Mouse (Mus musculus) hindbrain, embryonic 10.5 days (tissue): ENCODE data around the gene March10. TPM values are rescaled to one million over a fixed set of nuclear protein-coding genes. Genes with fewer than 3 reads are reported as not detected.

ENCODE experiments used
- DNase-seq: peaks from one replicate; pipeline ENCODE4 v3.0.0-alpha.2; 2017; ENCODE audit warnings: low spot score
- H3K27ac ChIP-seq: fragments of 300-500 bp; sonication (generic); 2 replicates; pipeline ENCODE4 v1.5.1; 2016; ENCODE audit warnings: mild to moderate bottlenecking, moderate library complexity
- H3K27me3 ChIP-seq: fragments of 300-500 bp; sonication (generic); 2 replicates; pipeline ENCODE4 v1.6.1; 2016; ENCODE audit warnings: mild to moderate bottlenecking; ENCODE audit not compliant: poor library complexity, insufficient read depth, severe bottlenecking
- H3K36me3 ChIP-seq: fragments of 300-500 bp; sonication (generic); 2 replicates; pipeline ENCODE4 v1.6.1; 2016; ENCODE audit warnings: mild to moderate bottlenecking, moderate library complexity
- H3K4me1 ChIP-seq: fragments of 300-500 bp; sonication (generic); replicated peaks from 2 replicates; pipeline ENCODE4 v1.6.1; 2016; ENCODE audit warnings: mild to moderate bottlenecking
- H3K4me3 ChIP-seq: fragments of 300-500 bp; sonication (generic); 2 replicates; pipeline ENCODE4 v1.5.1; 2016; ENCODE audit warnings: mild to moderate bottlenecking, moderate library complexity
- H3K9me3 ChIP-seq: fragments of 300-500 bp; sonication (generic); 2 replicates; pipeline ENCODE4 v1.6.1; 2016; ENCODE audit warnings: mild to moderate bottlenecking, moderate library complexity
- WGBS: fragments of 180-500 bp; shearing (Covaris S2); methylation state at CpG from one replicate; pipeline ENCODE4 v1.1.7; 2016; 5-methylcytosine and 5-hydroxymethylcytosine counted together
- polyA plus RNA-seq: library from polyadenylated mRNA; unstranded; fragments of >200 nt; fragmentation: Nextera tagmentation; extraction: Ambion mirVana; gene quantifications from 2 replicates; pipeline ENCODE4 v1.2.1, GENCODE M21; 2016

The March10 gene
- 0.39 and 0.41 TPM in 2 replicates for polyA plus RNA-seq

GRCm38 (mm10) chr11:105456497-105456907 is at the start of gene March10:
Gene March10 (minus strand): TSS chr11:105456735.
- WGBS, result under 1% methylated on average over 35 of the region's 35 CpGs

GRCm38 (mm10) chr11:105506322-105506721 is 49.8 kb upstream of the March10 start:
- peaks cover 38% of the 10 kb centered on the region for H3K27me3 ChIP-seq
- WGBS, result 77% methylated on average over 11 of the region's 11 CpGs
- peaks cover 66% of the 10 kb centered on the region for H3K4me1 ChIP-seq
- peak overlapping the region; percentile 85 for H3K27ac ChIP-seq
- H3K9me3 ChIP-seq, result no peaks in the 10 kb centered on the region
- DNase-seq, result no peak
- no peaks in the 10 kb centered on the region for H3K36me3 ChIP-seq
- H3K4me3 ChIP-seq, result no peak overlapping the region

More at GRCm38 (mm10) chr11:105456497-105456907, at the start of gene March10:
- Histone ChIP-seq H3K27me3 (peaks cover 15% of the 10 kb centered on the region; the same call in 1 of the 2 replicates), H3K4me3 (peak within 1 kb of the TSS; percentile 65), H3K9me3 (no peaks in the 10 kb centered on the region), H3K4me1 (peaks cover 27% of the 10 kb centered on the region), H3K36me3 (no peaks in the 10 kb centered on the region), H3K27ac (peak within 1 kb of the TSS; percentile 86)
- DNase-seq, result peak; percentile 73

- WGBS, result 72% methylated on average over 3 of the region's 3 CpGs
- Histone ChIP-seq H3K27ac (no peak overlapping the region), H3K9me3 (no peaks in the 10 kb centered on the region), H3K4me3 (no peak overlapping the region), H3K4me1 (peaks cover 57% of the 10 kb centered on the region), H3K27me3 (peaks cover 39% of the 10 kb centered on the region), H3K36me3 (no peaks in the 10 kb centered on the region)
- DNase-seq, result no peak
Measured at GRCm38 (mm10) chr11:105505038-105505437, 48.5 kb upstream of the March10 start.

GRCm38 (mm10) chr11:105502311-105502710 is 45.8 kb upstream of the March10 start:
- no peak overlapping the region for H3K4me3 ChIP-seq
- H3K27ac ChIP-seq, result no peak overlapping the region
- no peak for DNase-seq
- H3K27me3 ChIP-seq, result peaks cover 40% of the 10 kb centered on the region
- H3K4me1 ChIP-seq, result peaks cover 47% of the 10 kb centered on the region
- no peaks in the 10 kb centered on the region for H3K9me3 ChIP-seq
- WGBS, result 89% methylated on average over 4 of the region's 4 CpGs
- H3K36me3 ChIP-seq, result no peaks in the 10 kb centered on the region

- peaks cover 20% of the 10 kb centered on the region for H3K27me3 ChIP-seq
- no peaks in the 10 kb centered on the region for H3K36me3 ChIP-seq
- 83% methylated on average over 6 of the region's 6 CpGs for WGBS
- H3K27ac ChIP-seq, result 0 out of 2 replicates have a peak overlapping the region, but pooled peaks have one; percentile 35
- peaks cover 43% of the 10 kb centered on the region for H3K4me1 ChIP-seq
- no peak overlapping the region for H3K4me3 ChIP-seq
- DNase-seq, result no peak
- H3K9me3 ChIP-seq, result no peaks in the 10 kb centered on the region
Measured at GRCm38 (mm10) chr11:105497505-105497904, 41.0 kb upstream of the March10 start.

- no peaks in the 10 kb centered on the region for H3K9me3 ChIP-seq
- H3K27ac ChIP-seq, result no peak overlapping the region
- peaks cover 16% of the 10 kb centered on the region for H3K27me3 ChIP-seq
- no peaks in the 10 kb centered on the region for H3K36me3 ChIP-seq
- peaks cover 43% of the 10 kb centered on the region for H3K4me1 ChIP-seq
- H3K4me3 ChIP-seq, result no peak overlapping the region
- WGBS, result 59% methylated on average over 7 of the region's 7 CpGs
- DNase-seq, result no peak
Measured at GRCm38 (mm10) chr11:105496665-105497064, 40.1 kb upstream of the March10 start.

GRCm38 (mm10) chr11:105495591-105496270 is 39.2 kb upstream of the March10 start:
- 75% methylated on average over 18 of the region's 18 CpGs for WGBS
- peaks cover 14% of the 10 kb centered on the region for H3K27me3 ChIP-seq
- no peak for DNase-seq
- no peaks in the 10 kb centered on the region for H3K9me3 ChIP-seq
- H3K4me3 ChIP-seq, result no peak overlapping the region
- H3K27ac ChIP-seq, result no peak overlapping the region
- no peaks in the 10 kb centered on the region for H3K36me3 ChIP-seq
- H3K4me1 ChIP-seq, result peaks cover 43% of the 10 kb centered on the region

- Histone ChIP-seq H3K27ac (no peak overlapping the region), H3K4me3 (no peak overlapping the region), H3K9me3 (no peaks in the 10 kb centered on the region), H3K27me3 (peaks cover 6% of the 10 kb centered on the region; the same call in 1 of the 2 replicates), H3K36me3 (no peaks in the 10 kb centered on the region), H3K4me1 (peaks cover 43% of the 10 kb centered on the region)
- DNase-seq, result no peak
- 88% methylated on average over 6 of the region's 6 CpGs for WGBS
Measured at GRCm38 (mm10) chr11:105494786-105495369, 38.3 kb upstream of the March10 start.

- WGBS, result 86% methylated on average over 4 of the region's 4 CpGs
- DNase-seq, result no peak
- Histone ChIP-seq H3K4me3 (no peak overlapping the region), H3K27me3 (peaks cover 5% of the 10 kb centered on the region; the same call in 1 of the 2 replicates), H3K36me3 (no peaks in the 10 kb centered on the region), H3K9me3 (no peaks in the 10 kb centered on the region), H3K27ac (no peak overlapping the region), H3K4me1 (peaks cover 32% of the 10 kb centered on the region)
Measured at GRCm38 (mm10) chr11:105492392-105492791, 35.9 kb upstream of the March10 start.

- no peak overlapping the region for H3K27ac ChIP-seq
- 61% methylated on average over 5 of the region's 5 CpGs for WGBS
- no peak overlapping the region for H3K4me3 ChIP-seq
- H3K9me3 ChIP-seq, result no peaks in the 10 kb centered on the region
- H3K27me3 ChIP-seq, result no peaks in the 10 kb centered on the region
- H3K4me1 ChIP-seq, result peaks cover 21% of the 10 kb centered on the region; the same call in 1 of the 2 replicates
- DNase-seq, result no peak
- no peaks in the 10 kb centered on the region for H3K36me3 ChIP-seq
Measured at GRCm38 (mm10) chr11:105490971-105491370, 34.4 kb upstream of the March10 start.

- Histone ChIP-seq H3K27me3 (no peaks in the 10 kb centered on the region), H3K4me1 (peaks cover 5% of the 10 kb centered on the region; the same call in 1 of the 2 replicates), H3K9me3 (no peaks in the 10 kb centered on the region), H3K4me3 (no peak overlapping the region), H3K36me3 (no peaks in the 10 kb centered on the region), H3K27ac (no peak overlapping the region)
- no peak for DNase-seq
- WGBS, result 84% methylated on average over 6 of the region's 6 CpGs
Measured at GRCm38 (mm10) chr11:105485412-105485811, 28.9 kb upstream of the March10 start.

GRCm38 (mm10) chr11:105484993-105485392 is 28.5 kb upstream of the March10 start:
- no peak overlapping the region for H3K4me3 ChIP-seq
- H3K9me3 ChIP-seq, result no peaks in the 10 kb centered on the region
- WGBS, result 83% methylated on average over 6 of the region's 6 CpGs
- no peaks in the 10 kb centered on the region for H3K27me3 ChIP-seq
- DNase-seq, result no peak
- no peaks in the 10 kb centered on the region for H3K36me3 ChIP-seq
- H3K27ac ChIP-seq, result no peak overlapping the region
- H3K4me1 ChIP-seq, result peaks cover 5% of the 10 kb centered on the region; the same call in 1 of the 2 replicates

GRCm38 (mm10) chr11:105482747-105483146 is 26.2 kb upstream of the March10 start:
- H3K36me3 ChIP-seq, result no peaks in the 10 kb centered on the region
- H3K27ac ChIP-seq, result no peak overlapping the region
- H3K27me3 ChIP-seq, result no peaks in the 10 kb centered on the region
- no peak overlapping the region for H3K4me3 ChIP-seq
- H3K4me1 ChIP-seq, result no peaks in the 10 kb centered on the region; the same call in 1 of the 2 replicates
- no peak for DNase-seq
- WGBS, result 50% methylated on average over 2 of the region's 2 CpGs
- no peaks in the 10 kb centered on the region for H3K9me3 ChIP-seq
